Mouse (Mus musculus) limb, embryonic 11.5 days (tissue): Measurements from ENCODE around the gene Magi3. TPM values are rescaled to one million over a fixed set of nuclear protein-coding genes. Genes with fewer than 3 reads are reported as not detected.

Experiments
- ATAC-seq: fragments of 200-750 bp; cut with Nextera tagmentation; 2 replicates; pipeline ENCODE4 v1.8.0; 2017; ENCODE audit warnings: low read depth; ENCODE audit not compliant: insufficient number of reproducible peaks, low FRiP score, low TSS enrichment
- DNase-seq: peaks from one replicate; pipeline ENCODE4 v3.0.0-alpha.2; 2015; ENCODE audit warnings: low spot score
- H3K27ac ChIP-seq: fragments of 300-500 bp; sonication (generic); replicated peaks from 2 replicates; pipeline ENCODE4 v1.5.1; 2014; ENCODE audit warnings: low read depth, mild to moderate bottlenecking, low read length
- H3K27me3 ChIP-seq: fragments of 300-500 bp; sonication (generic); 2 replicates; pipeline ENCODE4 v1.6.1; 2014; ENCODE audit warnings: mild to moderate bottlenecking, low read length, mixed read lengths; ENCODE audit not compliant: control insufficient read depth, insufficient read depth
- H3K36me3 ChIP-seq: fragments of 300-500 bp; sonication (generic); 2 replicates; pipeline ENCODE4 v1.6.1; 2014; ENCODE audit warnings: mild to moderate bottlenecking, low read length, moderate library complexity, mixed read lengths; ENCODE audit not compliant: control insufficient read depth, insufficient read depth
- H3K4me1 ChIP-seq: fragments of 300-500 bp; sonication (generic); 2 replicates; pipeline ENCODE4 v1.6.1; 2014; ENCODE audit warnings: low read length, mixed read lengths; ENCODE audit not compliant: control insufficient read depth, insufficient read depth
- H3K4me2 ChIP-seq: fragments of 300-500 bp; sonication (generic); 2 replicates; pipeline ENCODE4 v1.6.1; 2014; ENCODE audit warnings: low read depth, mild to moderate bottlenecking, moderate library complexity; ENCODE audit not compliant: severe bottlenecking
- H3K4me3 ChIP-seq: fragments of 300-500 bp; sonication (generic); 2 replicates; pipeline ENCODE4 v1.5.1; 2014; ENCODE audit warnings: low read depth, low read length
- H3K9ac ChIP-seq: fragments of 300-500 bp; sonication (generic); 2 replicates; pipeline ENCODE4 v1.6.1; 2014; ENCODE audit warnings: mild to moderate bottlenecking, low read length
- H3K9me3 ChIP-seq: fragments of 300-500 bp; sonication (generic); 2 replicates; pipeline ENCODE4 v1.6.1; 2016; ENCODE audit warnings: low read length; ENCODE audit not compliant: control insufficient read depth
- WGBS: fragments of 180-500 bp; shearing (Covaris S2); extraction: QIAGEN DNeasy Blood & Tissue Kit; methylation state at CpG from one replicate; pipeline ENCODE4 v1.1.7; 2014; 5-methylcytosine and 5-hydroxymethylcytosine counted together
- polyA plus RNA-seq: library from polyadenylated mRNA; unstranded; fragments of >200 nt; fragmentation: Nextera tagmentation; extraction: Ambion mirVana; gene quantifications from 2 replicates; pipeline ENCODE4 v1.2.1, GENCODE M21; 2014

The Magi3 gene
- polyA plus RNA-seq = 3.2 and 3.8 TPM in 2 replicates

GRCm38 (mm10) chr3:104220295-104220965, at the start of gene Magi3:
Gene Magi3, minus strand, starts transcription at chr3:104220374.
- peak; percentile 100 for ATAC-seq
- peaks cover 5% of the 10 kb centered on the region for H3K4me1 ChIP-seq
- 0% methylated on average over 26 of the region's 46 CpGs for WGBS
- peak within 1 kb of the TSS; percentile 74 for H3K4me3 ChIP-seq
- peak; percentile 98 for DNase-seq
- H3K9ac ChIP-seq = peak within 1 kb of the TSS; percentile 74
- no peaks in the 10 kb centered on the region for H3K9me3 ChIP-seq
- no peaks in the 10 kb centered on the region for H3K36me3 ChIP-seq
- H3K27ac ChIP-seq = peak within 1 kb of the TSS; percentile 91
- no peaks in the 10 kb centered on the region for H3K27me3 ChIP-seq
- H3K4me2 ChIP-seq = peak within 1 kb of the TSS; percentile 96

GRCm38 (mm10) chr3:104264530-104265145, 44.5 kb upstream of the Magi3 start:
- H3K9ac ChIP-seq = no peak overlapping the region
- no peaks in the 10 kb centered on the region for H3K9me3 ChIP-seq
- DNase-seq (no peak), ATAC-seq (no peak)
- 80% methylated on average over 6 of the region's 6 CpGs for WGBS
- no peak overlapping the region for H3K4me2 ChIP-seq
- no peak overlapping the region for H3K27ac ChIP-seq
- no peaks in the 10 kb centered on the region for H3K4me1 ChIP-seq
- H3K36me3 ChIP-seq = no peaks in the 10 kb centered on the region
- no peaks in the 10 kb centered on the region for H3K27me3 ChIP-seq
- H3K4me3 ChIP-seq = no peak overlapping the region

- DNase-seq (no peak), ATAC-seq (no peak)
- Histone ChIP-seq H3K36me3 (no peaks in the 10 kb centered on the region), H3K4me2 (no peak overlapping the region), H3K9me3 (no peaks in the 10 kb centered on the region), H3K9ac (no peak overlapping the region), H3K4me3 (no peak overlapping the region), H3K27ac (no peak overlapping the region), H3K27me3 (no peaks in the 10 kb centered on the region), H3K4me1 (no peaks in the 10 kb centered on the region)
- 87% methylated on average over 5 of the region's 5 CpGs for WGBS
These were observed 40.0 kb upstream of the Magi3 start for GRCm38 (mm10) chr3:104260221-104260620.

DNA sequence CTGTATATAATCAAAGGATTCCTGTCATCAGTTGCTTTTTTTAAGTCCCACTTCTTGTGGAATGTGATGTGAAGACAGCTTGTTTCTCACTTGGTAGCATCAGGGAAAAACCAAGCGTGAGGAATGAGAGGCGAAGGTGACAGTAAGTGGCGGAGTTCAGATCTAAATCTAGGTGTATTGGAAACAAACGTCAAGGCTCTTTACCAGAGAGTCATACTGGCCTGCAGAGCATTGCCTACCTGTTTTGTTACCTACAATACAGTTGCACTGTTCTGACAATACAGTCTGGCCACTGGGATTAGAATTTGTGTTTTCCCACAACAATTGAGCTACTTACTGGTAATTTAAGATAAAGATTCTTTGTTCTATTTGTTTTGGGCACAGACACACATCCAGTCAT, 39.0 kb upstream of the Magi3 start:
- H3K27ac ChIP-seq = no peak overlapping the region
- H3K9ac ChIP-seq = no peak overlapping the region
- WGBS = 92% methylated on average over 4 of the region's 4 CpGs
- ATAC-seq (no peak), DNase-seq (no peak)
- H3K36me3 ChIP-seq = no peaks in the 10 kb centered on the region
- H3K4me3 ChIP-seq = no peak overlapping the region
- H3K9me3 ChIP-seq = no peaks in the 10 kb centered on the region
- no peaks in the 10 kb centered on the region for H3K27me3 ChIP-seq
- no peak overlapping the region for H3K4me2 ChIP-seq
- H3K4me1 ChIP-seq = no peaks in the 10 kb centered on the region

- H3K4me3 ChIP-seq = no peak overlapping the region
- no peak overlapping the region for H3K4me2 ChIP-seq
- WGBS = 75% methylated on average over 3 of the region's 3 CpGs
- no peak for ATAC-seq
- no peaks in the 10 kb centered on the region for H3K36me3 ChIP-seq
- H3K4me1 ChIP-seq = no peaks in the 10 kb centered on the region
- H3K9me3 ChIP-seq = no peaks in the 10 kb centered on the region
- no peak overlapping the region for H3K9ac ChIP-seq
- H3K27me3 ChIP-seq = no peaks in the 10 kb centered on the region
- H3K27ac ChIP-seq = no peak overlapping the region
- DNase-seq = no peak
These were observed 36.9 kb upstream of the Magi3 start for GRCm38 (mm10) chr3:104257041-104257440.

GRCm38 (mm10) chr3:104253760-104254159, 33.6 kb upstream of the Magi3 start:
- DNase-seq (no peak), ATAC-seq (no peak)
- Histone ChIP-seq H3K9me3 (no peaks in the 10 kb centered on the region), H3K4me2 (no peak overlapping the region), H3K27me3 (no peaks in the 10 kb centered on the region), H3K4me3 (no peak overlapping the region), H3K4me1 (no peaks in the 10 kb centered on the region), H3K36me3 (no peaks in the 10 kb centered on the region), H3K9ac (no peak overlapping the region), H3K27ac (no peak overlapping the region)
- 64% methylated on average over 3 of the region's 3 CpGs for WGBS

DNA sequence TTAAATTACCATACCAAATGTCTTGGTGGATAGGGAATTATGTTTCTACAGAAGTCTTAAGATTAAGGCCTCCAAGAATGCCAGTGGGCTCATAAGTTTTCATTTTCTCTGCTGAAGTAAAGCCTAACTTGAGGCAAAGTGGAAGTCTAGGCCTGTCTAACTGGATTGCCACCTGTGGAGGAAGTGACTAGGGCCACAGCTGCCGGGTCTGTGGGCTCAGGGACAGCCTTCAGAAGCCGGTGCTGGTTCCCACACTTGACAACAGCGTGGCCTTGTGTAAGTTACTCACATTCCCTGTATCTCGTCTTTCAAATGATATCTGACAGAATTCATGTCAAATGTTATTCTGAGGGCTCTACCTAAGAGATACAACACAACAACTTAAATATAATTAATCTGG, 27.7 kb upstream of the Magi3 start:
- Histone ChIP-seq H3K4me2 (no peak overlapping the region), H3K4me1 (no peaks in the 10 kb centered on the region), H3K27ac (no peak overlapping the region), H3K9ac (no peak overlapping the region), H3K27me3 (no peaks in the 10 kb centered on the region), H3K36me3 (no peaks in the 10 kb centered on the region), H3K9me3 (no peaks in the 10 kb centered on the region), H3K4me3 (no peak overlapping the region)
- ATAC-seq (no peak), DNase-seq (no peak)
- 74% methylated on average over 4 of the region's 4 CpGs for WGBS

DNA sequence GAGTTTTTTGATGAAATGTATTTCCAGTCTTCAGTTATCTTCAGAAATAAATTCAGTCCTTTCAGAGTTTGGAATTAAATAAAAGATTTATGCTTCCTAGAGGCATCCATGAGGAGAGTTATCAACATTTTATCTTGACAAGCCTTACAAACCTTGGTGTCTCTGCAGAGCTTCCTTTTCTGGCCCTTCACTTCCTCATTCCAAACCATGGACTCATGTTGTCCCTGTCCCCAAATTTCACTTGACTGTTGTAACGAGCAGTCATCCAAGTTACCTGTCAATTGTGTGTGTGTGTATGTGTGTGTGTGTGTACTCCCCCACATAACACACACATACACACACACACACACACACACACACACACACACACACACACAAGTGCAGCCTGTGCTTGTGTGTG, 26.9 kb upstream of the Magi3 start:
- no peaks in the 10 kb centered on the region for H3K36me3 ChIP-seq
- no peaks in the 10 kb centered on the region for H3K27me3 ChIP-seq
- H3K4me2 ChIP-seq = no peak overlapping the region
- no peak for ATAC-seq
- H3K9me3 ChIP-seq = no peaks in the 10 kb centered on the region
- no peaks in the 10 kb centered on the region for H3K4me1 ChIP-seq
- no peak overlapping the region for H3K4me3 ChIP-seq
- WGBS = 73% methylated on average over 1 of the region's 1 CpGs
- no peak for DNase-seq
- no peak overlapping the region for H3K27ac ChIP-seq
- H3K9ac ChIP-seq = no peak overlapping the region
